Mouse (Mus musculus): ENCODE results near the gene Grip1. TPM values are rescaled to one million over a fixed set of nuclear protein-coding genes. Genes with fewer than 3 reads are reported as not detected.

Gene Grip1
- polyA plus RNA-seq, 1 experiment from 2014 or later, result 0.87 TPM

DNA sequence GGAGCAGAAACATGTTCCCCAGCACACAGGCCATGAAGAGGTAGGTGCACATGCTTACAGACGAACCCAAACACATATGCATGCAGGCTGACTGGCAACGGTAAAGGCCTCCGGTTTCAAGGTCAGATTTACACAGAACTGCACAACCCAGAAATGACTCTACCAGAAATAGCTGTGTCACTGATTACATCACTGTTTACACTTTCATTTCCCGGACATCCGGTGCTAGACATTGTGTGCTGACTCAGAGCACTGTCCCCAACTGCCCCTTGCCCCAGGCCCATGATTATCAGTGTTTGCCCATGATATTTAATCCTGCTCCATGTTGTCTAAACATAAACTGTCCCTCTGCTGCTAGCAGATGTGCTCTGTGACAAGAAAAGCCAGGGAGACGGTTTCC lies 32.2 kb upstream of the Grip1 start:
- no peak overlapping the region for H3K4me2 ChIP-seq (replicated peaks; ENCODE audit: low read depth)
- no peak overlapping the region for H3K4me3 ChIP-seq (ENCODE audit: low read depth, low read length)
- no peaks in the 10 kb centered on the region for H3K27me3 ChIP-seq (ENCODE audit: control insufficient read depth, insufficient read depth, low read length)
- WGBS, result 29% methylated on average over 6 of the region's 6 CpGs
- H3K36me3 ChIP-seq (ENCODE audit: control insufficient read depth, insufficient read depth, low read length), result no peaks in the 10 kb centered on the region
- TF ChIP-seq CTCF (IDR thresholded peaks at IDR 0.05; ENCODE audit: low read depth), result no peak
- ATAC-seq (ENCODE audit: low FRiP score, low TSS enrichment), result peak; percentile 90
- no peaks in the 10 kb centered on the region for H3K9me3 ChIP-seq (ENCODE audit: control insufficient read depth, low read length)
- H3K9ac ChIP-seq (ENCODE audit: low read length), result no peak overlapping the region
- no peak for DNase-seq (ENCODE audit: low spot score)
- no peak overlapping the region for H3K27ac ChIP-seq (replicated peaks)
- H3K4me1 ChIP-seq (replicated peaks; ENCODE audit: control insufficient read depth, insufficient read depth), result no peaks in the 10 kb centered on the region

DNA sequence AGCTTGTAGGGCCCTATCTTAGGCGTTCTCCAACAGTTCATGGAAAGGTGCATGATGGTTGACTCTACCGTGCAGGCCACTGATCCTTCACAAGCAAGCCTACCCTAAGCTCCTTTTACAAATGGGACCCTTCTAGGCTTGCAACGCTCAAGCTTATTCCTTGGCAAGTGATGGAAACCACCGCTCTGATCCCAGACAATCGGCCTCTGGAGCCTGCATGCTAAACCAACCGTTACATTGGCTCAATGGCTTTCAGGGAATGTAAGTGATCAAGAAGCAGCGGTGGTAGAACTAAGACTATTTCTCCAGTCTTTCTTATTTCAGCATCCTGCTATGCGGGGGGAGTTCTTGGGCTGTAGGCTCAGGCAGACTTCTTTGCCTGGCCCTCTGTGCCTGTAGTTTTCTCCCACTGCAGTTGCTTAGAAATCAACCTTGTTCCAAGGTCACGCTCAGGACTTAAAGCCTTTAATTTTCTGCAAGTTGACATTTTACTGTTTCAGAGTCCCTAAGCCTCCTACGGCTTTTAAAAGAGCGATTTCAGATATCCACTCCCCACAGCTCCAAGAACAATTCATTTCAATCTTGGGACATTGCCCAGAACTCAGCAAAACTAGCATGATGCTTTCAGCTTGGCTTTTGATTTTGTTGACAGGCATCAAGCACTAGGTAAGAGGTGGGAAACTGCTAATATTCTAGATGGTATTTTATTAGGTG lies 29.7 kb upstream of the Grip1 start:
- Histone ChIP-seq H3K27me3 (ENCODE audit: control insufficient read depth, insufficient read depth, low read length) (no peaks in the 10 kb centered on the region), H3K4me1 (replicated peaks; ENCODE audit: control insufficient read depth, insufficient read depth) (no peaks in the 10 kb centered on the region), H3K9me3 (ENCODE audit: control insufficient read depth, low read length) (no peaks in the 10 kb centered on the region), H3K36me3 (ENCODE audit: control insufficient read depth, insufficient read depth, low read length) (no peaks in the 10 kb centered on the region), H3K9ac (ENCODE audit: low read length) (no peak overlapping the region), H3K4me3 (ENCODE audit: low read depth, low read length) (no peak overlapping the region), H3K27ac (replicated peaks) (no peak overlapping the region), H3K4me2 (replicated peaks; ENCODE audit: low read depth) (no peak overlapping the region)
- DNase-seq (ENCODE audit: low spot score) (no peak), ATAC-seq (ENCODE audit: low FRiP score, low TSS enrichment) (no peak)
- 82% methylated on average over 11 of the region's 11 CpGs for WGBS
- TF ChIP-seq EP300 (optimal IDR thresholded peaks at IDR 0.05), result no peak
- no peak for TF ChIP-seq CTCF (IDR thresholded peaks at IDR 0.05; ENCODE audit: low read depth)

DNA sequence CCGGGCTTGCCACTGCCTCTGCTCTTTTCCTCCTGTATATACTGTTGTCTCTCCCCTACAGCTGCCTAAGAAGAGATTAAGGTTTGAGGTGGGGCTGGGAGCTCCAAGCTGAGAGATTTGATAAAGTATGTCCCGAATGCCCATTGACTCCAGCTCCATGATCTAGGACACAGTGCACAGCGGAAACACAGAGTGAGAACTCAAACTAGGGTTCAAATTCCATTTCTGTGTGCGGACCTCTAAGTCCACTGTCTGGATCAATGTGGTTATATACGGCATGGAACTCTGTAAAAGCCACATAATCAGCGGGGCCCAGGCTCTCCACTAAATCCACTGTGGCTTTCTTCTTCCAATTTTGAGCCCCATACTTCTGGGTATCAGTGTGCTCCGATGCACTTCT lies 26.0 kb upstream of the Grip1 start:
- Histone ChIP-seq H3K9me3 (ENCODE audit: control insufficient read depth, low read length) (no peaks in the 10 kb centered on the region), H3K27ac (replicated peaks) (no peak overlapping the region)
- no peak for ATAC-seq (ENCODE audit: low FRiP score, low TSS enrichment)

DNA sequence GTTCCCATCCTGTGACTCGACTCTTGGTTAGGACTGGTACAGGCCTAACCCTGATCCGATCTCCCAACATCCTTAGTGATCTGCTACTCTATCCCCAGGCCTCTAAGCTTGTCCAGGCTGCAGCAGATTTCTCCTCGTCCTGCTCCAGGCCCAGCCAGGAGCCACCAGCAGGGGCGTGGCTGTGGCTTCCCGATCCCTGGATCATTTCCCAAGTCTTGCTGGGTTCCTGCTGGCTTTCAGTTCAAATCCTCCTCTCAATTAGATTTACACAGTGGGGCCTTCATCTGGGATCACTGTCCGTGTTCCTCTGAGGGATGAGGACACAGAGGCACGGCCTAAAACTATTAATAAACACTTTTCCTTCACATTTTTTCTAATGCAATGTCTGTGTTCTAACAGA lies 25.5 kb upstream of the Grip1 start:
- no peak for TF ChIP-seq CTCF (IDR thresholded peaks at IDR 0.05; ENCODE audit: low read depth)
- TF ChIP-seq EP300 (optimal IDR thresholded peaks at IDR 0.05), result no peak
- H3K27me3 ChIP-seq (ENCODE audit: control insufficient read depth, insufficient read depth, low read length), result no peaks in the 10 kb centered on the region
- H3K4me3 ChIP-seq (ENCODE audit: low read depth, low read length), result no peak overlapping the region
- 63% methylated on average over 7 of the region's 7 CpGs for WGBS
- H3K4me2 ChIP-seq (replicated peaks; ENCODE audit: low read depth), result no peak overlapping the region
- no peaks in the 10 kb centered on the region for H3K4me1 ChIP-seq (replicated peaks; ENCODE audit: control insufficient read depth, insufficient read depth)
- no peaks in the 10 kb centered on the region for H3K9me3 ChIP-seq (ENCODE audit: control insufficient read depth, low read length)
- H3K9ac ChIP-seq (ENCODE audit: low read length), result no peak overlapping the region
- no peak for ATAC-seq (ENCODE audit: low FRiP score, low TSS enrichment)
- no peak overlapping the region for H3K27ac ChIP-seq (replicated peaks)
- no peaks in the 10 kb centered on the region for H3K36me3 ChIP-seq (ENCODE audit: control insufficient read depth, insufficient read depth, low read length)
- no peak for DNase-seq (ENCODE audit: low spot score)

More for the DNA sequence above, 26.0 kb upstream of the Grip1 start:
- DNase-seq (ENCODE audit: low spot score), result no peak
- Histone ChIP-seq H3K4me2 (replicated peaks; ENCODE audit: low read depth) (no peak overlapping the region), H3K36me3 (ENCODE audit: control insufficient read depth, insufficient read depth, low read length) (no peaks in the 10 kb centered on the region), H3K4me1 (replicated peaks; ENCODE audit: control insufficient read depth, insufficient read depth) (no peaks in the 10 kb centered on the region), H3K27me3 (ENCODE audit: control insufficient read depth, insufficient read depth, low read length) (no peaks in the 10 kb centered on the region), H3K9ac (ENCODE audit: low read length) (no peak overlapping the region), H3K4me3 (ENCODE audit: low read depth, low read length) (no peak overlapping the region)
- 83% methylated on average over 7 of the region's 7 CpGs for WGBS
- TF ChIP-seq EP300 (optimal IDR thresholded peaks at IDR 0.05) (no peak), CTCF (IDR thresholded peaks at IDR 0.05; ENCODE audit: low read depth) (no peak)

DNA sequence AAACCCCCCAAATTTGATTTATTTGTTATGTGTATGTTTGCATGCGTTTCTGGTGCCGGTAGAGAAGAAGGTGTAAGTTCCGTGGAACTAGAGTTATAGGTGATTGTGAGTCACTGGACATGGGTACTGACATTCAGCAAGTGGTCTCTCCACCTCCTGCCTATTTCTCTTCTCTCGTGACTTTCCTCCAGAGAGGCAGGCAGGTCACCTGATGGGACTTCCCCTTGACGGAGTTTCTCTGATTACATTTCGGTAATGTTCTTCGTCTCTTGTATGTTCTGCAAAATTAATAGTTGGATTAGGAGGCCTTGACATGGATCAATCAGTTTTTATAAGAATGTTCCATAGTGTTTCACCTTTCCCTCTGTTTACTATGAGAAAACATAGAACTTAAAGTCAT lies 23.4 kb upstream of the Grip1 start:
- Histone ChIP-seq H3K4me1 (replicated peaks; ENCODE audit: control insufficient read depth, insufficient read depth) (no peaks in the 10 kb centered on the region), H3K9me3 (ENCODE audit: control insufficient read depth, low read length) (no peaks in the 10 kb centered on the region), H3K27me3 (ENCODE audit: control insufficient read depth, insufficient read depth, low read length) (no peaks in the 10 kb centered on the region), H3K9ac (ENCODE audit: low read length) (no peak overlapping the region), H3K27ac (replicated peaks) (no peak overlapping the region), H3K36me3 (ENCODE audit: control insufficient read depth, insufficient read depth, low read length) (no peaks in the 10 kb centered on the region), H3K4me2 (replicated peaks; ENCODE audit: low read depth) (no peak overlapping the region), H3K4me3 (ENCODE audit: low read depth, low read length) (no peak overlapping the region)
- TF ChIP-seq CTCF (IDR thresholded peaks at IDR 0.05; ENCODE audit: low read depth) (no peak), EP300 (optimal IDR thresholded peaks at IDR 0.05) (no peak)
- ATAC-seq (ENCODE audit: low FRiP score, low TSS enrichment) (no peak), DNase-seq (ENCODE audit: low spot score) (no peak)
- 74% methylated on average over 7 of the region's 7 CpGs for whole genome bisulfite sequencing

DNA sequence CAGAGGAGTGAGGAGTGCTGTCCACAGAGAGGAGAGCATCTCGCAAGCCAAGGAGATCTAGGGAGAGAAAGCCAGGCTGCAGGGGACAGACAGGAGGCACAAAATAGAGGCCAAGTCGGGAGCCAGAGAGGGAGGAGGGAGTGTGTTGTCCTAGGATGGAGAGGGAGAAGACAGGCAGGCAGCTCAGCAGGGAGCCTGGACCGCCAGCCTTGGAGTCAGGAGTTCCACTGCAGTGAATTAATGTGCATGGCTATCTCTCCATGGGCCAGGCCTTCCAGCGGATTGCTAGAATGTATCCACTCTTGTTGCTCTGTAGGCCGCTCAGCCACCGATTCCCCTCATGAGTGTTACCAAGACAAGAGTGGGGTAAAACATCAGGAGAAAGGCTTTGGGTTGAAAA lies 21.8 kb upstream of the Grip1 start:
- 78% methylated on average over 6 of the region's 6 CpGs for WGBS
- Histone ChIP-seq H3K27ac (replicated peaks) (no peak overlapping the region), H3K4me2 (replicated peaks; ENCODE audit: low read depth) (no peak overlapping the region), H3K27me3 (ENCODE audit: control insufficient read depth, insufficient read depth, low read length) (no peaks in the 10 kb centered on the region), H3K9ac (ENCODE audit: low read length) (no peak overlapping the region), H3K36me3 (ENCODE audit: control insufficient read depth, insufficient read depth, low read length) (no peaks in the 10 kb centered on the region), H3K4me1 (replicated peaks; ENCODE audit: control insufficient read depth, insufficient read depth) (no peaks in the 10 kb centered on the region), H3K9me3 (ENCODE audit: control insufficient read depth, low read length) (no peaks in the 10 kb centered on the region), H3K4me3 (ENCODE audit: low read depth, low read length) (no peak overlapping the region)
- DNase-seq (ENCODE audit: low spot score) (no peak), ATAC-seq (ENCODE audit: low FRiP score, low TSS enrichment) (no peak)
- TF ChIP-seq CTCF (IDR thresholded peaks at IDR 0.05; ENCODE audit: low read depth) (no peak), EP300 (optimal IDR thresholded peaks at IDR 0.05) (no peak)

All from stomach, postnatal 0 days (tissue).